ENCODE assay signal across 8 mouse cellular contexts in the genomic region with DNA sequence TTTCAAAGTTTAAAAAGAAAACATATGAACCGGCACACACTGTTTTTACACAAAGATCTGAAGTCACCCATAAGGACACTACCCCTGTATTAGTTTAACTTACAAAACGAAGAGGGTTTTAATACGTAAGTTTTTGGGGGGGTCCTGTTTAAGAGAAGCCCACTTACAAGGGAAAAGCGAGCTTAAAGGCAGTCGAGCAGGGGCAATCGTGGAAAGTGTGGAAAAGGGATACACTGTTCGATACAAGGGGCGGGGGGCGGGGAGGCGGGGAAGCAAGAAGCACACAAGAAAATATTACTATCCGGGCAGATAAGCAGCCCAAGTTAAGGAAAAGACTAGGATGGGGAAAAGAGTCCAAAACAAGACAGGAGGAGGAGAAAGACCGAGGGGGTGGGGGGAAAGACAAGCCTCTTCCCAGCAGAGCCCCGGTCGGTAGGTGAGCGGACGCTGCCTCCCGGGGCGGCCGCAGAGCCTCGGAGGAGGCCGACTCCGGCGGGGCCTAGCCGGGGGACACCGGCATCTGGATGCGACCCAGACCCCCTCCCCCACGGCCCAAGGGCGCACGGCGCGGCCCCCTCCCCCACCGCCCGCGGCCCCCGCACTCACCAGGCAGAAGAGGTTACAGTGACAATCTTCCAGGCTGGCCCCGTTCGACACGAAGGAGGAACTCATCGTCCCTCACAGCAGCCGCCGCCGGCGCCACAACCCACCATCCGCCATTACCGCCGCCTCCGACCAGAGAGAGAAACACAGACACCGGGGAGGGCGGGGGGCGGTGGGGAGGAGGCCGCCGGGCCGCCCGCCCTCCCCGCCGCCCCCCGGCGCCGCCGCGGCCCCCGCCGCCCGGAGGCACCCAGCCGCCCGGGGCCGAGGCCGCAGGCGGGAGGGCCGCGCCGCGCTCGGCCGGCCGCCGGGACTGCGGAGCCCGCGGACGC. TPM values are rescaled to one million over a fixed set of nuclear protein-coding genes. Genes with fewer than 3 reads are reported as not detected.
DNase-seq lines count a peak whose midpoint lies in the region; ATAC-seq lines count a peak whose summit lies in the region.

A gene (minus strand): TSS at position 749 of the 935 bp plus-strand sequence.

- H3K27me3 ChIP-seq in hindbrain, embryonic 14.5 days (ENCODE audit: control insufficient read depth, insufficient read depth, low read length): no peaks in the 10 kb centered on the region

- ATAC-seq in hindbrain, embryonic 14.5 days (ENCODE audit: low FRiP score): peak; percentile 49
- ATAC-seq in megakaryocyte, adult 5-6 weeks (ENCODE audit: poor library complexity, severe bottlenecking): peak; percentile 29

- H3K4me1 ChIP-seq in hindbrain, embryonic 14.5 days (replicated peaks; ENCODE audit: control insufficient read depth, insufficient read depth, low read length): peaks cover 33% of the 10 kb centered on the region

- H3K36me3 ChIP-seq in hindbrain, embryonic 14.5 days (replicated peaks; ENCODE audit: control insufficient read depth, insufficient read depth): peaks cover 16% of the 10 kb centered on the region

- peak within 1 kb of the TSS; percentile 98 for H3K27ac ChIP-seq in hindbrain, embryonic 14.5 days

- no peaks in the 10 kb centered on the region for H3K9me3 ChIP-seq in hindbrain, embryonic 14.5 days (ENCODE audit: control insufficient read depth, low read length)

- peak; percentile 64 for DNase-seq in adipocyte (ENCODE audit: low spot score)
- peak; percentile 59 to 70 for DNase-seq in cerebellum, postnatal 25 days
- DNase-seq in gastrocnemius, adult 18-20 months (ENCODE audit: low spot score): peak; percentile 40
- peak; percentile 30 for DNase-seq in hindbrain, embryonic 14.5 days (ENCODE audit: low spot score)
- DNase-seq in left cerebral cortex, adult 8-10 months (ENCODE audit: low spot score in 2 of 2): peak; percentile 12 to 13
- DNase-seq in right cerebral cortex, adult 2 months (ENCODE audit: low spot score in 2 of 2): peak; percentile 18 to 39
- peak; percentile 40 for DNase-seq in urinary bladder, postnatal 14 days (ENCODE audit: low spot score)

- peak within 1 kb of the TSS; percentile 98 for H3K9ac ChIP-seq in hindbrain, embryonic 14.5 days

- peak within 1 kb of the TSS; percentile 96 for H3K4me3 ChIP-seq in hindbrain, embryonic 14.5 days (replicated peaks; ENCODE audit: low read length)

- WGBS in hindbrain, embryonic 14.5 days: 1% methylated on average over 57 of the region's 81 CpGs

- peak within 1 kb of the TSS; percentile 89 for H3K4me2 ChIP-seq in hindbrain, embryonic 14.5 days (replicated peaks)

RNA-seq across cellular contexts. Expression of the gene that starts here (rescaled TPM):
- 10 to 100 TPM; 34.1 to 36.1 TPM for total RNA-seq in gastrocnemius, adult 18-20 months (2021)
- 12.7 and 13.2 TPM in 2 replicates for polyA plus RNA-seq in hindbrain, embryonic 14.5 days (2014; fragmentation: Nextera tagmentation; extraction: Ambion mirVana)
- total RNA-seq in left cerebral cortex, adult 8-10 months (2022): 10 to 100 TPM; 47.9 to 66.6 (median 55.8) TPM
- total RNA-seq in megakaryocyte, adult 5-6 weeks (2015): 51.7 and 62.6 TPM in 2 replicates
- 54.4 and 65.2 TPM in 2 replicates for total RNA-seq in megakaryocyte, adult 5-6 weeks (2017)

Comparison
In these comparisons a context has a peak if more than half of its experiments do, and no peak if none do; other contexts are left out.
1. Peak in every context shown above with its lines: DNase-seq, ATAC-seq, H3K4me3 ChIP-seq and H3K27ac ChIP-seq.
2. DNase-seq: peak in every context shown above with its lines; median percentile 64 in cerebellum, postnatal 25 days; 64 in adipocyte; 40 in gastrocnemius, adult 18-20 months; 40 in urinary bladder, postnatal 14 days; 30 in hindbrain, embryonic 14.5 days; 28 in right cerebral cortex, adult 2 months; 12 in left cerebral cortex, adult 8-10 months.